Mouse (Mus musculus): ENCODE measurements at regions not wholly inside any gene's neighbourhood (a gene's known extent, or its start where the extent isn't known, plus 50 kb on each side); places are given as distances from the start of the nearest gene placed in this dataset.
A peak's percentile ranks its signal among the peaks of the same experiment; 100 is the strongest.

GRCm38 (mm10) chr2:170945401-170946105 is 213.9 kb downstream of the Dok5 start:
- 61% methylated on average over 16 of the region's 16 CpGs for WGBS
- no peak overlapping the region for H3K4me2 ChIP-seq
- H3K36me3 ChIP-seq (ENCODE audit: poor library complexity, severe bottlenecking), result no peaks in the 10 kb centered on the region
- ATAC-seq, result 0 out of 2 replicates have a peak, but pooled peaks have one; percentile 38
- H3K27ac ChIP-seq, result no peak overlapping the region
- H3K9me3 ChIP-seq (replicated peaks), result no peaks in the 10 kb centered on the region
- no peaks in the 10 kb centered on the region for H3K27me3 ChIP-seq
- peaks cover 16% of the 10 kb centered on the region for H3K4me1 ChIP-seq
- H3K9ac ChIP-seq, result no peak overlapping the region
- no peak overlapping the region for H3K4me3 ChIP-seq

GRCm38 (mm10) chr2:170946106-170946657 is 214.6 kb downstream of the Dok5 start:
- Histone ChIP-seq H3K4me1 (peaks cover 16% of the 10 kb centered on the region), H3K9ac (no peak overlapping the region), H3K27ac (no peak overlapping the region), H3K9me3 (replicated peaks) (no peaks in the 10 kb centered on the region), H3K4me2 (no peak overlapping the region), H3K27me3 (no peaks in the 10 kb centered on the region), H3K36me3 (ENCODE audit: poor library complexity, severe bottlenecking) (no peaks in the 10 kb centered on the region), H3K4me3 (no peak overlapping the region)
- no peak for ATAC-seq
- 84% methylated on average over 15 of the region's 15 CpGs for WGBS

GRCm38 (mm10) chr2:170947236-170947635 is 215.6 kb downstream of the Dok5 start:
- WGBS, result 94% methylated on average over 8 of the region's 8 CpGs
- no peaks in the 10 kb centered on the region for H3K36me3 ChIP-seq (ENCODE audit: poor library complexity, severe bottlenecking)
- H3K4me1 ChIP-seq, result peaks cover 16% of the 10 kb centered on the region
- H3K4me3 ChIP-seq, result no peak overlapping the region
- H3K9ac ChIP-seq, result no peak overlapping the region
- no peak overlapping the region for H3K4me2 ChIP-seq
- H3K9me3 ChIP-seq (replicated peaks), result no peaks in the 10 kb centered on the region
- no peak for ATAC-seq
- no peaks in the 10 kb centered on the region for H3K27me3 ChIP-seq
- H3K27ac ChIP-seq, result no peak overlapping the region

GRCm38 (mm10) chr2:170954626-170955025 is 223.0 kb downstream of the Dok5 start:
- Histone ChIP-seq H3K36me3 (ENCODE audit: poor library complexity, severe bottlenecking) (no peaks in the 10 kb centered on the region), H3K9me3 (replicated peaks) (no peaks in the 10 kb centered on the region), H3K4me1 (no peaks in the 10 kb centered on the region), H3K27ac (no peak overlapping the region), H3K4me2 (no peak overlapping the region), H3K27me3 (no peaks in the 10 kb centered on the region), H3K4me3 (no peak overlapping the region), H3K9ac (no peak overlapping the region)
- WGBS, result 93% methylated on average over 17 of the region's 17 CpGs
- no peak for ATAC-seq

GRCm38 (mm10) chr2:170956766-170957165 is 225.2 kb downstream of the Dok5 start:
- no peaks in the 10 kb centered on the region for H3K4me1 ChIP-seq
- 89% methylated on average over 3 of the region's 3 CpGs for WGBS
- no peaks in the 10 kb centered on the region for H3K27me3 ChIP-seq
- H3K36me3 ChIP-seq (ENCODE audit: poor library complexity, severe bottlenecking), result no peaks in the 10 kb centered on the region
- no peak for ATAC-seq
- H3K9me3 ChIP-seq (replicated peaks), result no peaks in the 10 kb centered on the region
- H3K4me3 ChIP-seq, result no peak overlapping the region
- H3K4me2 ChIP-seq, result no peak overlapping the region
- no peak overlapping the region for H3K9ac ChIP-seq
- no peak overlapping the region for H3K27ac ChIP-seq

- Histone ChIP-seq H3K4me3 (no peak overlapping the region), H3K36me3 (ENCODE audit: poor library complexity, severe bottlenecking) (no peaks in the 10 kb centered on the region), H3K4me2 (no peak overlapping the region), H3K4me1 (no peaks in the 10 kb centered on the region), H3K27ac (no peak overlapping the region), H3K9me3 (replicated peaks) (no peaks in the 10 kb centered on the region), H3K9ac (no peak overlapping the region), H3K27me3 (no peaks in the 10 kb centered on the region)
- no peak for ATAC-seq
- WGBS, result 92% methylated on average over 4 of the region's 4 CpGs
Observed at GRCm38 (mm10) chr2:170960396-170960795, 228.8 kb downstream of the Dok5 start.

- Histone ChIP-seq H3K9me3 (replicated peaks) (no peaks in the 10 kb centered on the region), H3K4me3 (no peak overlapping the region), H3K4me1 (no peaks in the 10 kb centered on the region), H3K27me3 (no peaks in the 10 kb centered on the region), H3K36me3 (ENCODE audit: poor library complexity, severe bottlenecking) (no peaks in the 10 kb centered on the region), H3K4me2 (no peak overlapping the region), H3K9ac (no peak overlapping the region), H3K27ac (no peak overlapping the region)
- WGBS, result 87% methylated on average over 4 of the region's 4 CpGs
- ATAC-seq, result no peak
Observed at GRCm38 (mm10) chr2:170962481-170962880, 230.9 kb downstream of the Dok5 start.

- H3K36me3 ChIP-seq (ENCODE audit: poor library complexity, severe bottlenecking), result no peaks in the 10 kb centered on the region
Observed at GRCm38 (mm10) chr2:170969430-170969829, 237.8 kb downstream of the Dok5 start.

GRCm38 (mm10) chr2:170985357-170985756 is 253.8 kb downstream of the Dok5 start:
- Histone ChIP-seq H3K36me3 (ENCODE audit: poor library complexity, severe bottlenecking) (no peaks in the 10 kb centered on the region), H3K4me3 (no peak overlapping the region), H3K4me2 (no peak overlapping the region), H3K9me3 (replicated peaks) (no peaks in the 10 kb centered on the region), H3K27me3 (no peaks in the 10 kb centered on the region), H3K4me1 (no peaks in the 10 kb centered on the region), H3K27ac (no peak overlapping the region), H3K9ac (no peak overlapping the region)
- ATAC-seq, result no peak
- WGBS, result 79% methylated on average over 1 of the region's 1 CpGs

More at GRCm38 (mm10) chr2:170969430-170969829, 237.8 kb downstream of the Dok5 start:
- Histone ChIP-seq H3K4me3 (no peak overlapping the region), H3K27ac (no peak overlapping the region), H3K27me3 (no peaks in the 10 kb centered on the region), H3K4me1 (no peaks in the 10 kb centered on the region), H3K9ac (no peak overlapping the region), H3K9me3 (replicated peaks) (peaks cover 4% of the 10 kb centered on the region), H3K4me2 (no peak overlapping the region)
- WGBS, result 87% methylated on average over 3 of the region's 3 CpGs
- no peak for ATAC-seq

- Histone ChIP-seq H3K27ac (no peak overlapping the region), H3K9me3 (replicated peaks) (no peaks in the 10 kb centered on the region), H3K9ac (no peak overlapping the region), H3K4me1 (peaks cover 7% of the 10 kb centered on the region), H3K36me3 (ENCODE audit: poor library complexity, severe bottlenecking) (no peaks in the 10 kb centered on the region), H3K4me3 (no peak overlapping the region), H3K27me3 (no peaks in the 10 kb centered on the region), H3K4me2 (no peak overlapping the region)
- ATAC-seq, result no peak
- WGBS, result 90% methylated on average over 6 of the region's 6 CpGs
Observed at GRCm38 (mm10) chr2:170998378-170998777, 266.8 kb downstream of the Dok5 start.

- 45% methylated on average over 3 of the region's 3 CpGs for WGBS
- peak; percentile 89; the same call in 1 of the 2 replicates for ATAC-seq
- Histone ChIP-seq H3K36me3 (ENCODE audit: poor library complexity, severe bottlenecking) (no peaks in the 10 kb centered on the region), H3K4me3 (no peak overlapping the region), H3K9me3 (replicated peaks) (no peaks in the 10 kb centered on the region), H3K27me3 (no peaks in the 10 kb centered on the region), H3K4me2 (no peak overlapping the region), H3K9ac (no peak overlapping the region), H3K4me1 (peaks cover 7% of the 10 kb centered on the region), H3K27ac (no peak overlapping the region)
Observed at GRCm38 (mm10) chr2:171000165-171000564, 268.6 kb downstream of the Dok5 start.

- no peaks in the 10 kb centered on the region for H3K27me3 ChIP-seq
- no peaks in the 10 kb centered on the region for H3K4me1 ChIP-seq
- no peak overlapping the region for H3K4me2 ChIP-seq
- H3K9ac ChIP-seq, result no peak overlapping the region
- no peak overlapping the region for H3K4me3 ChIP-seq
- WGBS, result 73% methylated on average over 8 of the region's 8 CpGs
- no peaks in the 10 kb centered on the region for H3K9me3 ChIP-seq (replicated peaks)
- no peak overlapping the region for H3K27ac ChIP-seq
- no peaks in the 10 kb centered on the region for H3K36me3 ChIP-seq (ENCODE audit: poor library complexity, severe bottlenecking)
- ATAC-seq, result no peak
Observed at GRCm38 (mm10) chr2:171028481-171028880, 296.9 kb downstream of the Dok5 start.

Measured in forebrain, embryonic 13.5 days (tissue).